Mouse (Mus musculus) splenic B cell, adult 2 months (primary cell): ENCODE results near the gene Dok7.

Experiments
- DNase-seq: peaks from one replicate; pipeline ENCODE4 v3.0.0-alpha.2; 2011; ENCODE audit warnings: low read depth, low spot score
- H3K27me3 ChIP-seq: 2 replicates; pipeline ENCODE4 v1.6.1; 2012; ENCODE audit warnings: mild to moderate bottlenecking, low read length, moderate library complexity, mixed read lengths; ENCODE audit not compliant: control insufficient read depth, poor library complexity, insufficient read depth, severe bottlenecking
- H3K36me3 ChIP-seq: 2 replicates; pipeline ENCODE4 v1.6.1; 2012; ENCODE audit warnings: mild to moderate bottlenecking, low read length, moderate library complexity, mixed read lengths; ENCODE audit not compliant: control insufficient read depth, poor library complexity, insufficient read depth, severe bottlenecking

Dok7 gene

GRCm38 (mm10) chr5:35076369-35076768 is 19.8 kb downstream of the Dok7 start:
- Histone ChIP-seq H3K36me3 (no peaks in the 10 kb centered on the region), H3K27me3 (no peaks in the 10 kb centered on the region)
- DNase-seq: no peak

- no peak for DNase-seq
- no peaks in the 10 kb centered on the region for H3K27me3 ChIP-seq
- H3K36me3 ChIP-seq: no peaks in the 10 kb centered on the region
Observed at GRCm38 (mm10) chr5:35079101-35079500, 22.5 kb downstream of the Dok7 start.

GRCm38 (mm10) chr5:35084913-35085312 is 28.3 kb downstream of the Dok7 start:
- no peak for DNase-seq
- no peaks in the 10 kb centered on the region for H3K27me3 ChIP-seq
- H3K36me3 ChIP-seq: no peaks in the 10 kb centered on the region

GRCm38 (mm10) chr5:35088785-35089613 is 32.4 kb downstream of the Dok7 start:
- DNase-seq: peak; percentile 75
- H3K27me3 ChIP-seq: no peaks in the 10 kb centered on the region
- H3K36me3 ChIP-seq: no peaks in the 10 kb centered on the region

- H3K36me3 ChIP-seq: no peaks in the 10 kb centered on the region
- H3K27me3 ChIP-seq: no peaks in the 10 kb centered on the region
- DNase-seq: no peak
Observed at GRCm38 (mm10) chr5:35089614-35089963, 33.0 kb downstream of the Dok7 start.

GRCm38 (mm10) chr5:35091636-35092035 is 35.1 kb downstream of the Dok7 start:
- no peak for DNase-seq
- H3K27me3 ChIP-seq: no peaks in the 10 kb centered on the region
- peaks cover 6% of the 10 kb centered on the region; the same call in 1 of the 2 replicates for H3K36me3 ChIP-seq

GRCm38 (mm10) chr5:35103086-35103485 is 46.5 kb downstream of the Dok7 start:
- no peaks in the 10 kb centered on the region for H3K27me3 ChIP-seq
- no peak for DNase-seq

GRCm38 (mm10) chr5:35103528-35103927 is 47.0 kb downstream of the Dok7 start:
- Histone ChIP-seq H3K27me3 (no peaks in the 10 kb centered on the region), H3K36me3 (peaks cover 4% of the 10 kb centered on the region)
- DNase-seq: no peak

More at GRCm38 (mm10) chr5:35103086-35103485, 46.5 kb downstream of the Dok7 start:
- H3K36me3 ChIP-seq: peaks cover 4% of the 10 kb centered on the region

GRCm38 (mm10) chr5:35104183-35104959 is 47.8 kb downstream of the Dok7 start:
- peaks cover 2% of the 10 kb centered on the region for H3K36me3 ChIP-seq
- H3K27me3 ChIP-seq: no peaks in the 10 kb centered on the region
- no peak for DNase-seq

GRCm38 (mm10) chr5:35104960-35105921 is 48.7 kb downstream of the Dok7 start, which contains the start of gene Lrpap1:
TSS of gene Lrpap1 (minus strand) at chr5:35105766.
- DNase-seq: peak; percentile 94
- H3K27me3 ChIP-seq: no peaks in the 10 kb centered on the region
- H3K36me3 ChIP-seq: peaks cover 2% of the 10 kb centered on the region

- no peaks in the 10 kb centered on the region for H3K27me3 ChIP-seq
- H3K36me3 ChIP-seq: peaks cover 1% of the 10 kb centered on the region; the same call in 1 of the 2 replicates
- no peak for DNase-seq
Observed at GRCm38 (mm10) chr5:35105922-35106298, 49.3 kb downstream of the Dok7 start.

- Histone ChIP-seq H3K27me3 (no peaks in the 10 kb centered on the region), H3K36me3 (no peaks in the 10 kb centered on the region)
- no peak for DNase-seq
Observed at GRCm38 (mm10) chr5:35112444-35112843, 55.9 kb downstream of the Dok7 start.

GRCm38 (mm10) chr5:35116002-35116401 is 59.4 kb downstream of the Dok7 start:
- Histone ChIP-seq H3K36me3 (no peaks in the 10 kb centered on the region), H3K27me3 (no peaks in the 10 kb centered on the region)
- no peak for DNase-seq

- H3K36me3 ChIP-seq: no peaks in the 10 kb centered on the region
- no peak for DNase-seq
- H3K27me3 ChIP-seq: no peaks in the 10 kb centered on the region
Observed at GRCm38 (mm10) chr5:35117633-35118032, 61.1 kb downstream of the Dok7 start.
